Mouse (Mus musculus) ZHBTc4 (cell line): ENCODE data around the gene Spryd7.

Experiments
- DNase-seq: peaks from one replicate; pipeline ENCODE4 v3.0.0-alpha.2; 2011; ENCODE audit warnings: low read depth, low spot score

Gene Spryd7

GRCm38 (mm10) chr14:61536631-61537264 is 19.9 kb downstream of the Spryd7 start:
- no peak for DNase-seq

GRCm38 (mm10) chr14:61535811-61536210 is 20.9 kb downstream of the Spryd7 start:
- DNase-seq = no peak

DNA sequence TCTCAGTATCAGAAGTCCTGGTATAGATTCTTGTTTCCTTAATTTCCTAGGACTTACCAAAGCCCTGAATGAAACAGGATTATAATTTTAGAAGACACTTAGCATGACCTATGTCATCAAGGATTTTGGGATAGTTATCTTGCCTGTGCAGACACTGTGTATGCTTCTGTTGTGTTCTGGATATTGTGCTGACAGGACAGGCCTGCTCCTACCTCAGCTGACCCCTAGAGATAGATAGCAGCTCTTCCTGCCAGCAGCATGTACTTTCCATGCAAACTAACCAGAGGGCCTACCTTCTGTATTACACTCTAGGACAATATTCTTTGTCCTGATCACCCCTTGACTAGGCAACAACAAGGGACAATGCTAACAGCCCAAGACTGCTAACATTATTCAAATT is 25.7 kb downstream of the Spryd7 start:
- no peak for DNase-seq

DNA sequence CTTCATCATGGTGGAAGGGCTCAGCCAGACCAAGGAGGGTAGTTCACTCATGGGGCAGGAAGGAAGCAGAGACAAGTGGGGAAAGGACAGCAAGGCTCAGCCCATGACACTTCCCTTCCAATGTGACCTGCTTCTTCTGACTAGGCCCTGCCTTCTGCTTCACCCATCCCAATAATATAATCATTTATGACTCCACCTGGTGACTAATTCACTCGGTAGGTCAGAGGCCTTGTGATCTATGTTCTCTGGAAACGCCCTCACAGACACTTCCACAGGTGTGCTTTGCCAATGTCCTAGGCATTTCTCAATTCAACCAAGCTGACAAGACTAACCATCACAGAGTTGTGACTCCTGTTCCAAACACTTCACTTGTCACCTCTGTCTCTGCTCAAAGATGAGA is 26.3 kb downstream of the Spryd7 start:
- no peak for DNase-seq

- DNase-seq = no peak
These were observed 27.2 kb downstream of the Spryd7 start for GRCm38 (mm10) chr14:61529533-61529932.

DNA sequence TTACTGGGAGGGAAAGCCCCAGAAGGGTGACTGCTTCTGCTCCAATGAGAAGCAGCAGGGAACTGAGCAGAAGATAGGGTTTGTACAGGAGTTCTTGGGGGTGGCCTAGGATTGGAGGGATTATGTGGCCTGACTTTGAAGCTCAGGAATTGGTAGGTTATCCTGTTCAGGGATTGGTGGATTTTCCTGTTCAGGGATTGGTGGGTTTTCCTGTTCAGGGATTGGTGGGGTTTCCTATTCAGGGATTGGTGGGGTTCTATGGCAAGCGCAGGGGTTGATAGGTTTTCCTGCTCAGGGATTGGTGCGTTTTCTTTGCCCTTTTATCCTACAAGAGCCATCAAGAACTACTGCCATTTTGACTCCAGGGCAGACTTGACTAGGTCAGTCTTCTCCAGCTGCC is 30.7 kb downstream of the Spryd7 start:
- DNase-seq = peak; percentile 29

GRCm38 (mm10) chr14:61523821-61524220 is 32.9 kb downstream of the Spryd7 start:
- DNase-seq = no peak

DNA sequence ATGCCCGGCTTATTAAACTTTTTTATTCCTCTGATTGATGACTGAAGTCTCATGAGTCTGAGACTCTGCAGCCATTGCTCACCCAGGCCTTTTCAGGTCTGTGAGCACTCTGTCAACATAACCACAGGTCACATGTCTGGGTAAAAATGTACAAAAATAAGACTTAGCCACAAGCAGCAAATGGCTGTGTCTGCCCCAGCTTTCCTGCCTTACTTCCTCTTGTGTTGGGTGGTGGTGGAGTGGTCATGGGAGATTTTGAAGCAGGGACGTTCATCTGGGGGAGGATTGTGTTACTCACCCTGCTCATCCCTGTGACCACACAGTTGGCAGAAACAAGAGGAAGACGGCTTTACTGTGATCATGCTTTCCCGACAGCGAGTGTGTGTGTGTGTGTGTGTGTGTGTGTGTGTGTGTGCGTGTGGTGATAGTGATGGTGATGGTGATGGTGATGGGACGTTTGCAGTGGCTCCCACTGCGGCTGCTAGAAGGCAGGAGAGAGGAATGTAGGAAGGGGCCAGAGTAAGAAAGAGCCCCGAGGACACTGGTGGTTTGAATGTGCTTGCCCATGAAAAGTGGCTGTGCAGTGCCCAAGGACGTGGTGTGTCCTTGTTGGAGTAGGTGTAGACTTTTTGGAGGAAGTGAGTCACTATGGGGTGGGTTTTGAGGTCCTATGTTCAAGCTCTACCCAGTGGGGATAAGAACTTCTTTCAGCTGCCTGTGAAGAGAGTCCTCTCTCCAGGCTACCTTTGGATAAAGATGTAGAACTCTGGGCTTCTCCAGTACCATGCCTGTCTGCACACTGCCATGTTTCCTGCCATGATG is 37.8 kb downstream of the Spryd7 start:
- no peak for DNase-seq

DNA sequence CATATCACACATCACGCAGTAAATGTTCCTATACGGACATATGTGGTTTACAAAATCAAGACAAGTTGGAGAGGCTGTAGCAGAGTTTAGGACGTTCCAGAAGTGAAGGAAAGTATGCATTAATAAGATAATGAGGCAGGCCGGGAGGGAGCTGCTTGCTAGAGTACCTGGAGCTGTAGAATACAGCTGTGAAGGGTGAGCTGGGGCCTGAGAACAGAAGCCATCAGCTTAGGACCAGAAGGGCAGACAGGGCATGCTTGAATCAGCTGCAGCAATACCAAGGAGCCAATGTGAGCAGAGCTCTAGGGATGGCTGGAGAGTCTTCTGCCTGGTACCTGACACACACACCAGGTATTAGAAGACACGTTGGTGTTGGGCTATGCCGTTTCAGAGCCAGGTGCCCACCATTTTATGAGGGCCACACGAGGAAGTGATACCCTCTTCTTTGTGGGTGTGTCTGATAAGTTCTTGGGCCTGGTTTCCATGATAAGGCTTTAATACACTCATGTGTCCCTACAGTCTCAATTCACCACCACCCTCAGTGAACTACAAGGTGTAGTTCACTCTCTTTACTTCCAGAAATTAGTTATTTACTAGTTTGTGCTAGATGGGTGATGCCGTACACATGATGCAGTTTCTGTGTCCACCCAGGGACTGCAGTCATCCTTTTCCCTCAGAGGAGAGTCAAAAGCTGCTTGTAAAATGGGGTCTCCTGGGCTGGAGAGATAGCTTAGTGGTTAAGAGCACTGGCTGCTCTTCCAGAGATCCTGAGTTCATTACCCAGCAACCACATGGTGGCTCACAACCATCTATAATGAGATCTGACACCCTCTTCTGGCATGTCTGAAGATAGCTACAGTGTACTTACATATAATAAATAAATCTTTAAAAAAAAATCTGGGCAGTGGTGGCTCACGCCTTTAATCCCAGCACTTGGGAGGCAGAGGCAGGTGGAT is 39.9 kb downstream of the Spryd7 start:
- no peak for DNase-seq

DNA sequence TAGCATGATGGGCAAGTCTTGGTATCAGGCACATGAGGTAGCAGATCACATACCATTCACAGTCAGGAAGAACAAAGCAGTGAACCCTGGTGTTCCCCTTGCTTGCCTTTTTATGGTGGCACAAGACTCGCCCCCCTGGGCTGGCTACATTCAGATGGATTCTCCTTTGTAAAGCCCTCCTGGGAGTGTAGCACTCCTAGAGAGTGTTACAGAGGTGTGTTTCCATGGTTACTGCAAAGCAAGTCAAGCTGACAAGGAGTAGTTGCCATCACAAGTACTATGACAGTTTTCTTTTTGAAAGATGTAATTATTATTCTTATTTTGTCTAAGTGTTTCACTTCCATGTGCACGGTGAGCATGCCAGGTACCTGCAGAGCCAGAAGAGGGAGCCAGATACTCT is 45.2 kb downstream of the Spryd7 start:
- peak; percentile 21 for DNase-seq

DNA sequence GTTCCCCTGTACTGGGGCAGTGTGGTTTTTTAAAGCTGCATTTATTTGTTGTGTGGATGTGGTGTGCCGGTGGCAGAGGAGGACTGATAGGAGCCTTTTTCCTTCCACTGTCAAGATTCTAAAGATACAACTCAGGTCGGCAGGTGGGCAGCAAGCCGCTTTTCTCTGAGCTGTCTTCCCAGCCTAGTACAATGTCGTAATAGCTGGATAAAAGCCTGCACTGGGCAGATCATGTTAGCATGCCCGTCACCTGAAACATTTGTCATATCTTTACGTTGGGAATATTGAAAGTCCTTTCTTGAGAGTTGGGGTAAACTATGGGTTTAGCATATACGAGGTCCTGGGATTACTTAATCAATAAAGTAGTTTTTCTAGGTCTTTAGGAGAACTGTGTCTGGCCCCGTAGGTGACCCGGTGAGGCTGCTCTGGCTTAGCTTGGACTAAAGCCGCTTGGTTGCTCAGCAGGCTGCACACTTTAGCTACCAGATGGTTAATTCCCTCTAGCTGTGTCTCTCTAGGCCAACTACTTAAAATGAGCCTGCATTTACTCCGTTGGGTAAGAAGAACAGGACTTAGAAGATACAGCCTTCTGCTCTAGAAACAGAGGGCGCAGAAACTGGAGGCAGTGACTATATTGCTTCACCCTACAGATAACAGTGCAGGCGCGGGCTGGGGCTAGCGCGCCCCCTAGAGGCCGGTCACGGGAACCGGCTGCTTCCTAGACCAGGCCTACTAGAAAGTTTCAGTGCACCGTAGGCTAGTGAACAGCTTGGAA is 58.8 kb downstream of the Spryd7 start:
- peak; percentile 70 for DNase-seq

DNA sequence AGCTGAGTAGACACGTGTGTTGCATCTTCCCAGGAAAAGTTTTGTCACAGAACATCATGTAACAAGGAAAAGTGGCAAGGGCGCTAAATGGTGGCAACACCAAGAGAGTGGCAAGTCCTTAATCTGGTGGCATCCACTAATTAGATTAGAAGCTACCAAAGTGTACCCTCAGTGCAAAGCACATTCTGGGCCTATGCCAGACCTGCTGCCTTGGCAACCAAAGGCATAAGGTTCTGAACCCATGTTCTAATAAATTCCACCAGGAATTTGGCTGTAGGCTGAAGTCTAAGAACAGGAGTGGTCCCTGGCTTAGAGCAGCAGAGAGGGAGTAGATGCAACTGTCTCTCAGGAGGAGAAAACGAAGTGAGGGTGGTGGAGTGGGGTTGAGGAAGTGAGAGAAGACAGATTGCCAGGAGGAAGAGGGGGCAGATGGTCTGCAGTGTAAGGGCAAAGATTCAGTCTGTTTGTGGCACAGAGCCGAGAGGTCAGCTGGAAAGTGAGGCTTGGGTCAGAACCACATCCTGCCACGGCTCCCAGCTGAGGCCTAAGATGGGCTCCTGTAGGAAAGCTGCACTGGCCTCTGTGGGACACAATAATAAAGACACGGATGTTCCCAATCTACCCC is 63.1 kb downstream of the Spryd7 start:
- no peak for DNase-seq
